Mouse (Mus musculus) naive thymus-derived CD4-positive, alpha-beta T cell, adult 2 months (primary cell): ENCODE data around the gene Tctn3.

ENCODE experiments used
- DNase-seq: peaks from one replicate; pipeline ENCODE4 v3.0.0-alpha.2; 2011; ENCODE audit warnings: low read depth

Tctn3 gene

GRCm38 (mm10) chr19:40555136-40555535 is 56.9 kb downstream of the Tctn3 start:
- no peak for DNase-seq

GRCm38 (mm10) chr19:40554343-40554742 is 57.7 kb downstream of the Tctn3 start:
- DNase-seq = no peak

GRCm38 (mm10) chr19:40553849-40554248 is 58.2 kb downstream of the Tctn3 start:
- no peak for DNase-seq

GRCm38 (mm10) chr19:40553014-40553789 is 58.8 kb downstream of the Tctn3 start:
- no peak for DNase-seq

- DNase-seq = no peak
Observed at GRCm38 (mm10) chr19:40549516-40550135, 62.4 kb downstream of the Tctn3 start.

GRCm38 (mm10) chr19:40548796-40549515 is 63.1 kb downstream of the Tctn3 start:
- no peak for DNase-seq

- DNase-seq = no peak
Observed at GRCm38 (mm10) chr19:40548386-40548785, 63.6 kb downstream of the Tctn3 start.
